Mouse (Mus musculus): ENCODE measurements at regions not wholly inside any gene's neighbourhood (a gene's known extent, or its start where the extent isn't known, plus 50 kb on each side); places are given as distances from the start of the nearest gene placed in this dataset.
A peak's percentile ranks its signal among the peaks of the same experiment; 100 is the strongest.

DNA sequence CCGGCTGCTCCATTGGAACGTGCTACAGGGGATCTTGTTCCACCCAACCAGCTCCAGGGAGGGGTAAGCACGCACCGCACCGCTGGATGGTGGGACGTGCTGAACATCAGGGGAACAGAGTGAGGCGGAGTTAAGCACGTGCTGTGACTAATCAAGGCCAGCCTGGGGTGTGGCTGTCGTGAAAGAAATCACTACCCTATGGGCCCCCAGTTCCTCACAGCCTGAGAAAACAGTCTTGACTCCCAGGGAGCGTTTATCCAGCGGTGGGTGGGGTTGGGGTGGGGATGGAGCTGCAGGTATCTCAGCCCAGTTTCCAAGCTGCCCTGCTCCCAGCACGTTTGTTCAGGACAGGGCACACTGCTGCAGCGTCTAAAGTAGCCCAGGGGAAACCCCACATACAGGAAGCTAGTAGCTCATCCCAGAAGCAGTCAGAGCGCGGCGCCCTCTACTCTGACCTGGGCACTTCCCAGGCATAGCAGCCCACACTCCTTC, 113.4 kb upstream of the Egln3 start:
- DNase-seq (ENCODE audit: low read depth, low spot score): no peak

DNA sequence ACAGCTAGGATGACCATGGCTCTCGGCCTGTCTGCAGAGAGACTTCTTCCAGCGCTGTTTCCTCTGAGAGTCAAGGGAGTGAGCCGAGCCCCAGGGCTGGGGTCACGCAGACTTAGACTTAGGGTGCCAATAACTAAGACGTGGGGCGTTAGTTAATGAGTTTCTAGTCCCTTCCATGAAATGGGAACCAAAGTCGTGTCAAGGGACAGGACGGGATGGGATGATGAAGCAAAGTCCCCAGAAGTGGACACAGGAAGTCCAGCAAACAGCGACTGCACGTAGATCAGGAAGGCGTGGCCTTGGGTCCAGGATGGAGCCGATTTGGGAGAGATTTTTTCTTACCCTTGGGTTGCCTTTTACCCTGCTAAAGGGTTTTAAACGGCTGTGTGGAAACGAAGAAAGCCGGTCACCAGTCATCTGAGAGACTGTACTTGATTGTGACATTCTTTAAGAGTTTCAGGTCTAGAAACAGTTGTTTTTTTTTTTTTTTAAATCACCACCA, 112.5 kb upstream of the Egln3 start:
- DNase-seq (ENCODE audit: low read depth, low spot score): no peak

- no peak for DNase-seq (ENCODE audit: low read depth, low spot score)
Measured at GRCm38 (mm10) chr12:54314153-54314552, 110.5 kb upstream of the Egln3 start.

DNA sequence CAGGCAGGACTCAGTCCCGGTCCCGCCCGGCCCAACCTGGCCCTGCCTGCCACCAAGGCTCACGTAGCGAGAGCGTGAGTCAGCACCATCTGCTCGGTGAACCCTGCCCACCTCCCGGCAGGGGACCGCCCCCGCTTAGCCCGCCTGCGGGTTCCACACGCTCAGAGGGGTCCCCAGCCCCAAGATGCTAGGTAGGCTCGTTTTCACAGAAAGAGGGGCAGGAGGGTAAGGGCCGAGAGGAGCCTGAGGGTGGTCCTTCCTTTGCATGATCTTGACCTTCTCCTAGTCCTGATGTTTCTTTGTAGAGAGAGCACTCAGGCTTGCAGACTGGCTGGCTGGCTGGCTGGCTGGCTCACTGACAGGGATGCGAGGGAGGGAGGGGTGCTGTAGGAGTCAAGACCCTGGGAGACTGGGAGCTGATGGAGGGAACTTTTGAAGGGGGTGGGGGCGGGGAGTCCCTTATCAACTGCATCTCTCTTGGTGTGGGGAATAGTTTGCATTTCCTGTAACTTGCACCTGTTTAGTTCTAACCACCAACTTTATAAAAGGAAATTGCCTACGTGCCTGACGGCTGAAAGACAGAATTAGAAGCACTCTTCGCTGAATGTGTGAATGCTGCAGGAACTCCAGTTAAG, 109.7 kb upstream of the Egln3 start:
- DNase-seq (ENCODE audit: low read depth, low spot score): peak; percentile 59

- DNase-seq (ENCODE audit: low read depth, low spot score): peak; percentile 5
Measured at GRCm38 (mm10) chr12:54312522-54313210, 109.0 kb upstream of the Egln3 start.

DNA sequence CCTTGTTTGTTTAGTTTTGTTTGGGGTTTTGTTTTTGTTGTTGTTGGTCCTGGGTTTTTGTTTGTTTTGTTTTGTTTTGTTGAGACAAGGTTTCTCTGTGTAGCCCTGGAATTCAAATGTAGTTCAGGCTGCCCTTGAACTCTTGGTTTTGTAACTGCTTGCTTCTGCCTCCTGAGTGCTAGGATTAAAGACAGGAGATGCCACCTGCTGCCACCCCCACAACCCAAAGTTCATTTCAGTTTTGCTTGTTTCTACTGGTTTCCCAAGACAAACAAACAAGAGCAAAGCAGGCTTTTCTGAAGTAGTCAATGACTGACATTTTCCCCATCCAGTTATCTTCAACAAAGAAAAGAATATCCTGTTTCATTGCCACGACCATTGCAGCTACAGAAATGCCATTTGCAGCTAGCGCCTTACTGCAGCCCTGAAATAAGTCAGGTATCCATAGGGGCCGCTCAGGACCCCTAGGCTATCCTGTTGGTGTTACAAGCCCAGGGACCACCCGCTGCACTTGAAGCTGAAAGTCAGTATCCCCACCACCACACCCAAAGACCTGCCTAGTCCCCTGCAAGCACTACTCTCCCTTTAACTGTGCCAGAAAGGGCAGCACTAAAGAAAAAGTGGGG, 108.3 kb upstream of the Egln3 start:
- DNase-seq (ENCODE audit: low read depth, low spot score): no peak

GRCm38 (mm10) chr12:54309874-54310273, 106.2 kb upstream of the Egln3 start:
- no peak for DNase-seq (ENCODE audit: low read depth, low spot score)

DNA sequence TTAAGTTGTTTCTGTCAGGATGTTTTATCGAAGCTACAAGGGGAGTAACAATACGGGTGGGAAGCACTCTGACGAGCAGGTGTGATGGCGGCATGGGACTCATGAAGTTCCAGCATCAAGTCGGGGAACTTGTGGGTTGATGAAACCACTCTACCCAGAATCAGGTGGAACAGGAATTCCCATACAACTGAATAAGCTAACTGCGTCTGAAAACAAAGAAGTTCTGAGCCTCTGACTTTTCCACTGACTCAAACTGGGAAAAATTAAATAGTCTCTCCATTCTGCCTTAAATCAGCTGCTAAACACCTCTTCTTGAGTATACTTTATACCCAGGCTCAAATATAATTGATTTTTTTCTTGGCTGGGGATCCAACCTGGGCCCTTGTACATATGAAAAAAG, 105.6 kb upstream of the Egln3 start:
- no peak for DNase-seq (ENCODE audit: low read depth, low spot score)

DNA sequence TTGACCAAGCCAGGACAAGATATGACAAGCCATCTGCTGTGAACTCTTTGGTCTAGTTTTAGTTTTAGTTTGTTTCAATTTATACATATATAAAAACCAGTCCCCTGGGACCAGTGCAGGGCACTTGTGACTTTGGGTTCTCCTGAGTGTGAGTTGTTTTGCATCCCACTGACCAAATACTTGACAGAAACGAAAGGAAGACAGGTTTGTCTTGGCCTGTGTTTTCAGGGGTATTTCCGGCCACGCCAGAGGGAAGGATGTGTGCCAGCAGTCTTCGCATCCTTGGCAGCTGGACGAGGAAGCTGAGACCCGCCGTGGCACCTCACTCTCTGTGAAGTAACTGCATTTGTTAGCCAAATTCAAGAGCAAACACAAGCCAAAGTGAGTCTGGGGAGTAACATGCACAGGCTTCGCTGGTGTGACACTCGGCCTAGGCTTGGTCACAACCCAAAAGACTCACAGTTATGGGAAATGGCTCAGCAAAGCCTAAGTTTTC, 101.5 kb upstream of the Egln3 start:
- DNase-seq (ENCODE audit: low read depth, low spot score): no peak

DNA sequence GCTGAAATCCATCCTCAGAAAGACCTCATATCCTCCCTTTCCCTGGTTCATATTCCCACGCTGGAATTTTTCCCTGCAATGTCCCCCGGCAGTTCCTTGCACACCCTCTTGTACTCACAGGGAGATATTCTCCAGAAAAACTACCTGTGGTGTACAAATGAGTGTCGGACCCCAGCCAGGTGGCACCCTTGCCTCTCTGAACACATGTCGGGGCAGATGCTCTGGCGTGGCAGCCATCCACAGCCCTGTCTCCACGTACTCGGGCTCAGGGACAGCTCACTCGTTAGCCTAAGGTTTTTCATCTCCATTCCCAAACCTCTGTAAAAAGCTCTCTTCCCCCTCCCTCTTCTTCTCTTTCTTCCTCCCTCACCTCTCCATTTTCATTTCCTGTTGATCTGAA, 100.1 kb upstream of the Egln3 start:
- no peak for DNase-seq (ENCODE audit: low read depth, low spot score)

- DNase-seq (ENCODE audit: low read depth, low spot score): no peak
Measured at GRCm38 (mm10) chr12:54299506-54299905, 95.8 kb upstream of the Egln3 start.

DNA sequence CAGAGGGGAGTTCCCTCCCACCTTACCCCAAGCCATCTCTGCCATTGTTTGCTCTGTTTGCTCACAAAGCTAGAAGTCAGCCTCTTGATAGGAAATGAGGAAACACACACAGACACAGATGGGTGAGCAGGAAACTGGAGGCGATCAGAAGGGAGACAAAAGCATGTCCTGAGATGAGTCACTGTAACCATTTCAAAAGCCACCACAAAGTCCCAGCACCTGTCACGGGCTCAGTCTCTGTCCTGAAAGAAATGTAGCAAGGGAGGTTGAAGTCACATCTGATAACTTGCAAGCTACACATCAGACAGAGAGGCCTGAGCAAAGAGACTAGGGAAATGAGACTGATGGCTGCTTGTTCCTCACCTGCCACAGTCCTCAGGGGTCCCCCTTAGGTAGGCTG, 89.6 kb upstream of the Egln3 start:
- DNase-seq (ENCODE audit: low read depth, low spot score): no peak

- DNase-seq (ENCODE audit: low read depth, low spot score): no peak
Measured at GRCm38 (mm10) chr12:54290311-54290710, 86.7 kb upstream of the Egln3 start.

- DNase-seq (ENCODE audit: low read depth, low spot score): no peak
Measured at GRCm38 (mm10) chr12:54288747-54289146, 85.1 kb upstream of the Egln3 start.

DNA sequence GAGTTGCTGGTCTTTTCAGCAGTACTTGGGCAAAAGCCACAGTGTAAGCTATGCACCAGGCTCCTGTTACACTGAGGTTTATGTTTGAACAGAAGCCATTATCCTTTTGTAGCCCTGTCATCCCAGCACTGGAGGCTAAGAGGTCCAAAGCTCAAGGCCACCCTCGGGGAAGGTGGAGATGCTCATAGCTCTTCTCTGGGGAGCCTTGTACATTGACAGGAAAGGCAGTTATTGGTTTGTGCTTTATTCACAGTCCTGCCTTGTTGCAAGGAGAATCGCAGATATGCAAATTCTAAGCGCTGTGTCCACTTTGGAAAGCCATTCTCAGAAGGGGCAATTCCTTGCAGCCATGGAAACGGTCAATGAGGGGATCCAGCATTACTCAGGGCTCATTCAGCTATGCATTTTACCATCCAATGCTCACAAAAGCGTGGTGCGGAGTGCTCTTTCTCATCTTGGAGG, 84.4 kb upstream of the Egln3 start:
- no peak for DNase-seq (ENCODE audit: low read depth, low spot score)

DNA sequence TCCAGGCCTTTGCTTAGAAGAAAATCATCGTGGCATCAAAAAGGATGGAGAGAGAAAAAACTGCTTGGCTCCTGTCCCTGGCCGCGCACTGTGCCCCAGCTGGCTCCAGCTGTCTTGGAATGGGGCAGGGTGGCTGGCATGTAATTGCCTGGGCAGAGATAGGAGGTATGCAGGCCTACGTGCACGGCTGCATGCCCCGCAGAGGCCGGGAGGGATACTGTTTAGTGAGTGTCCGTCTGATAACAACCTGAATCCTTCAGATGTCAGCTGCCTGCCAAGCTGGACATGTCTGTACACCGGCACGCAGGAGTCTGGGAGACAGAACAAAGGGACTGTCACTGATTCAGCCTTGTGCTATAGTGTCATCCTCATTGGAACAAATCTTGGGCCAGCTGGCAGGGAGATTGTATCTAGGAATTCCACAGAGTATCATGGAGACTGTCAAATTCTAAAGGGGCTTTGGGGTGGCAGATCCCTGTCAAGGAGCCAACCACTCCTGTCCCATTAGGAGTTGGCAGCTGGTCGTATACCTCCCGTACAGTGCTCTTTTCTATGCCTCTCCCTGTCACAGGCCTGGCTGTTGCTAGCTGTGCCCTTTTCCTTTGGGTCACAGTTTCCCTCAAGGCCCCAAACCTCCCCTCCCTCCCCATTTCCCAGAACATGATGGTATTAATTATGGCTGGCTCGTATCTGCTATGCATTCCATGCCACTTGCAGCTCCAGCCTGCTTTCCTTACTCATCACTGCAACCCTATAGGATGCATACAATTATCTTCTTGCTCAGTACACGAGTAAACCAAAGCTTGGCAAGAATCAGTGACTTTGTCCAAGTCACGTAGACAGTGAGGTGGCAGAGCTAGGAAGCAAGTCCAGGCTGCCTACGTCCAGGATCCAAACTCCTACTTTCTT, 83.5 kb upstream of the Egln3 start:
- DNase-seq (ENCODE audit: low read depth, low spot score): no peak

DNA sequence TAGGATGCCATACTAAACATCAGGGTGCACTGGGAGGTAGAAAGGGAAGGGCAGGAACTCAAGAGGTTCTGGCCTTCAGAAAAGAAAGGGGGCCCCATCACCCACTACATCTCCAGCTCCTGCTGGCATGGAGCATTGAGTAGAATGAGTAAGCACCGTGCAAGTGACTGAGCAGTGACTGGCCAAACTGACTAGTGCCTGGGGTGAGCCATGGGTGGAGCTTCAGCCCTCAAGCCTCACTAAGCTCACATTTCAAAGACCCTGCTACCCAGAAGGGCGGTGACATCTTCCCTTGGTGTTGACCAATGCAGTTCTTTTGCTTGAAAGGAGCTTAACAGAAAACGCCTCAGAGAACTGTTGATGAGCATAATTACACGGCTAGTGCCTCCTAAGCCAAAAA, 80.0 kb upstream of the Egln3 start:
- peak; percentile 75 for DNase-seq (ENCODE audit: low read depth, low spot score)

DNA sequence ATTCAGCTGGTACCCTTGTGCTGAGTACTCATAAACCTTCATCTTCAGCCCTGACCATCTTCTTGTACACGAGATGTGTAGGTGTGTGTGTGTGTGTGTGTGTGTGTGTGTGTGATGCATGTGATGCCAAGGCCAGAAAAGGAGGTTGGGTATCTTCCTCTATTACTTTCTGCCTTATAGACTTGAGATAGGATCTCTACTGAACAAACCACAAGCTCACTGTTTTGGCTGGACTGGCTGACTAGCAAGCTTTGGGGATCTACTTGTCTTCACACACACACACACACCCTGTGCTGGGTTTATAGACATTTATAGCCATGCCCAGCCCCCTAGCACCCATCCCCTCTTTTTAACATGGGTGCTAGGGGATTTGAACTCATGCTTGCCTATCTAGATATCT, 79.4 kb upstream of the Egln3 start:
- no peak for DNase-seq (ENCODE audit: low read depth, low spot score)

GRCm38 (mm10) chr12:54282281-54282921, 78.7 kb upstream of the Egln3 start:
- DNase-seq (ENCODE audit: low read depth, low spot score): no peak

DNA sequence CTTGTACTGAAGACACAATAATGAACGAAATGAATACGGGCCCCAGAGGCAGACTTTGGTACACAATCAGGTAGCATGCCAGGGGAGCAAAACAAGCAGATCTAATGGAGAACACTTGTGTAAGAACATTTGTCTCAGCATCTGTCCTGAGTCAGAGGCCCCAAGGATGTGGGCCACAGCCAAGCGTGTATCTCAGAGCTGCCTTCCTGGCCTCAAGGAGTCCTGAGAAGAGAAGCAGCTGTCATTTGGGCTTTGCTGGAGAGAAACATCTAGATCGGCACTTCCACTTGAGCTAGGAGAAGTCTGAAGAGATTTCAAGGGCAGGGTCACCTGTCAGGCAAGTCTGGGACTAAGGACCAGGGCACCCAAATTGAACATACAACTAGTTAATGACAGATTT, 76.8 kb upstream of the Egln3 start:
- no peak for DNase-seq (ENCODE audit: low read depth, low spot score)

- DNase-seq (ENCODE audit: low read depth, low spot score): no peak
Measured at GRCm38 (mm10) chr12:54280001-54280400, 76.3 kb upstream of the Egln3 start.
